Mouse (Mus musculus): Measurements from ENCODE around the gene Zdhhc19. TPM values are rescaled to one million over a fixed set of nuclear protein-coding genes. Genes with fewer than 3 reads are reported as not detected.
A peak's percentile ranks its signal among the peaks of the same experiment; 100 is the strongest.

Zdhhc19 gene
- total RNA-seq, 2 experiments from 2014 or later, result not detected

DNA sequence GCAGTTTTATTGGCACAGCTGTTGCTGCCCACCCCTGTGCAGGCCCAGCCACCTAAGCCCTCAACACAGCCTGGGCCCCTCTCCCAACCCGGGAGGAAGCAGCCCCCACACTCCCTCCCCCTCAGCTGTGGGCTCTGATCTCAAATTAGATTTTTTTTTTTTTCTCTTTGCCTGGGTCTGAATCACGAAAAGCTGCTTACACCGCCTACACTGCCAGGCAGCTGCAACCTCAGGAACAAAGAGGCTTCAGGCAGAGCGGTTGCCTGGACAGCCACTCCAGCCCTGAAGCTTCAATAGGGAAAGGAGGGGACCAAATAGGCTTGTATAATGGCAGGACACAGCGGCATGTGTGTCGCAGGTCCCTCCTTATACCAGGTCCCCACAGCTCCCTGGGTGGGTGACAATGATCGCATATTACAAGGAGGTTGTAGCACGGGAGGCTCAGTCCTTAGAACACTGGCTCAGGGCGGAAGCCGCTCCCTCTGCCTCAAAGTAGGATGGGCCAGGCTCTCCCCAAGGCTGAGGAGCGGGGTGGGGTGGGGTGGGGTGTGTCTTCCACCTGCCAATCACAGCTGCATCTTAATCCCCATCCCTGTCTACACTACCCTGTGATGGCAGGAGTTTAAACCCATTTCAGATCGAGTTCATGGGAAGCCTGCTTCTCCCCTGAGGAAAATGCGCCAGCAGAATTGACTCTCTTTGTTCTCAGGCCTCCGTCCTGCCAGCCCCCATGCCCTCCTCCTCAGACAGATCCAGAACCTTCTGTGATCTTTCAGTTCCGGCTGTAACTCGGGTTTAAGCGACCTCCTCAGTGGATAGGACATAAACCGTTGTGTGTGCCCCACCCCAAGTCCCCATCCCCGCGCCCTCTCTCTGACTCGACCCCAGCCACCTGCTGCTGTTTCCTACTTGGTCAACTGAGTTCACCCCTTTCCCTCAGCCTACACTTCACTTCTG is 20.2 kb downstream of the Zdhhc19 start:
- DNase-seq, result no peak

DNA sequence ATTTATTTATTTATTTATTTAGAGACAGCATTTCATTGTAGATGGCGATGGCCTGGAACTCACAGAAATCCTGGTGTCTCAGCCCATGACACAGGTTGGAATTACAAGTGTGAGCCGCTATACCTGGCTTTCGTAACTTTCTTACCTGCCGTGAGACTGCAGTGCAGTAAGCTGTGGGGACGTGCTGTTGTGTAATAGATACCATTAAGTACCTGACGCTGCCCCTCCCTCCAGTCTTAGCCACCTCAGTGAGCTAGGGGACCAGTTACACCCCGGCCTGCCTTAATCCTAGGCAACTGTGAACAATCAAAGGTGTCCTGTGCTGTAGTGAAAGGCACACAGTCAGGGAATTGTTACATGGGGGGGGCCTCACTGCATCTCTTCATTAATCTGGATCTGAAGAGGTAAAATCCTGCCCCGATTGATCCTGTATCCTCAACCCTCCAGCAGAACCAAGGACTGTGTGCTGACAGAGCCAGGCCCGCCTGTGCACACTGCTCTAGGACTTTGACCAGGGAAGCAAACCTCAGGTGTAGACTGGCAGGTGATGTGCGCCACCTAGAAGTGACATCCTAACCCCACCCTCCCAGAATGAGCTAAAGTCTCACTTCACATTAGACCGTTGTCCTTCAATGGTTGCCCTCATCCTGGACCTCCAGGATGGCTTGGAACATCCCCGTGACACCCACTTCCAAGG is 21.9 kb downstream of the Zdhhc19 start:
- no peak for DNase-seq

DNA sequence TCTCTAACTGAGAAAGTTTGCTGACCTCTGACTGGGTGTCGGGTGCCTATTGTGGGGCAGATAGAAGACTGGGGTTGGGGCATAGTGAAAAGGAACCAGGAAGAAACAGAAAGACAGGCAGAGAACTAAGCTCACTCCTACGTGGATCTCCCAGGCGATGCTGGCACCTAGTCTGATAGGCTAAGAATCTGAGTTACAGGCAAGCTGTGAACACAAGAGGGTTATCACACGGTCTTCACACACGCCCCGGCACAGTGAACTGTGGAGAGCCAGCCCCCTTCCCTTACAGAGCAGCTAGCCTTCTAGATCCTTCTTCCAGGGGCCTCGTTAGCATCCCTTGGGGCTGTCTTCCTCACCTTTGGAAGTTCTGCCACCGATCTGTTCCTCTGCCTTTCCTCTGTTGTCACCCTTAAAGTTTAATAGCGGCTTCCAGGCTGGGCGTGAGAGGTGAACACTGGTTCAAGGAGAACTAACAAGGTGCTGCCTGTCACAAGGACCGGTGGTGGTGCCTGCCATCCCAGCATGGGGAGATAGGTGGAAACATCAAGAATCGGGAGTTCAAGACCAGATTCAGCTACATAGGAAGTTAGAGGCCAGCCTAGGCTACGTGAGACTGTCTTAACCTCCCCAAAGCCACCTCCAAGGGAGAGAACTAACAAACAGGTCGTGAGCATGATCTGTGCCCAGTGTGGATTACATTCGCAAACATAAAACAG is 23.7 kb downstream of the Zdhhc19 start:
- no peak for DNase-seq

DNA sequence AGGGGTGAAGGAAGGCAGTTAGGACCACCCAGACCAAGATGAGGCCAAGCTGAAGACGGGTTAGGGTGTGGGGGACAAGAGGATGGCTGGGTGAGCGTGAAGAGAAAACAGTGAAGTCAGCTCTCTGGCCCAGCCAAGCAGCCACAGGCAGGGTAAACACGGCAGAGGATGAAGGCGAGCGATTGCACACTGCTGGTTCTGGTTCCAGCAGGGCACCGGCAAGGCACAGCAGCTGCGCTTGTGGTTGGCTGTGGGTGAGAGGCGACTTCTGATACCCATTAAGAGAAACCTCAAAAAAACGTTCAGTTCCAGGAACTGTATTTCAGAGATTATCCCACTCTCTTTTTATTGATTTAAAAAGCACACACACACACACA is 24.3 kb downstream of the Zdhhc19 start:
- no peak for DNase-seq

DNA sequence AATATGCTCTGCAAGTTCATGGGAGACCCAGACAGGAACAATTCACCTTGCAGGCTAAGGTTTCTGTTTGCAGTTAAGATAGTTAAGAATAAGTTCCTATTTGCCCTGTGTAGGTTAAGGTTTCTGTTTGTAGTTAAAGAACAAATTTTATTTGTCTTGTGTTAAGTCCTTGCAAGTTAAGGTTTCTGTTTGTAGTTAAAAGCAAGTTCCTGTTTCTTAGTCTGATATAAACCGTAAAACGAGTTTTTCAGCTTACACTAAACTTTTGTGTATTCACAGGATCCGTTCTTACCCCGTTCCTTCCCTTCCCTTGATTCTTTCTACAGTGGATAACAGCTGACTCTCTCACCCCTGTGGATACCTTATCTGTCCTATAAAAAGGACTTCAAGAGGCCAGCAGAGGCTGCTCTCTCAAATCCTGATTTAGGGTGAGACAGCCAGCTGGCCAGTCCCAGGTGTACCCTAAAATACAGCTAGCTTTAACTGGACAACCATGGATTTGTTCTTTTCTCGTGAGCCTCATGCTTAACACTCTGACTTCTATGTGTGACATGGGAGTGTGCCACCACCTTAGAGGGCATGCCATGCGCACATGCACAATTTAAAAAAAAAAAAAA is 26.6 kb downstream of the Zdhhc19 start:
- DNase-seq, result peak in 1 of 2 experiments; percentile 33

DNA sequence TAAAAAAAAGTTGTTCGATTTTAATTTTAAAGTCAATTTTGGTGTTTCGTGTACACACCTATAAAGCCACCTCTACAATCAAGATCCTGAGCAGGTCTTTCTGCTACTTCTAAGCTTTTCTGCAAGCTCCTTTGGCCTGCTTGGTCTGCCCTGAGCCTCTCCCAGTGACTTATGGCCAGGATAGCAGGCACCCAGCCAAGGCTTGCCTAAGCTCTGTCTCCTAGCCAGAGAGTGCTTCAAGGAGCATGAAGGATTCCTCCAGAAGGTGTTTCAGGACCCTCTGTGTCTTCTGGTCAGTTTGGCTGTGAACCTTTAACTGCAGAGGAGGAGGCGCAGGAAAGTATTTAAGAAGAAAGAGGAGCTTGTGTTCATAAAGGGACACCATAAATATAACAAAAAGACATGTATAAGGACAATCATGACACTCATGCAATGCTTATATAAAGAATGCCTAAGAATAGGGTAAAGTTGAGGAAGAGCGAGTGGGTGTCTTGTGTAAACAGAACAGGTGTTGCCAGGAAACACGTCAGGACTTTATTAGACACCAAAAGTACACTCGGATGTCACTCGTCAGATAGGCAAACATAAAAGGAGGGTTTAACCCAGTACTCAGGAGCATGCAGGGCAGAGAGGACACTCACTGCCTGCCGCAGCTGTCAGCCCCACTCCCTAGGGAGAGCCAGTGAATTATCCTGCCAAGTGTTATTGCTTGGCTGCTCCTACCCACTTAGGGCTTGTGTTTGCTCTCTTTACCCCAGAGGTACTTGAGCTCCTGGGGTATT is 27.6 kb downstream of the Zdhhc19 start:
- DNase-seq, result peak; percentile 69 to 75

DNA sequence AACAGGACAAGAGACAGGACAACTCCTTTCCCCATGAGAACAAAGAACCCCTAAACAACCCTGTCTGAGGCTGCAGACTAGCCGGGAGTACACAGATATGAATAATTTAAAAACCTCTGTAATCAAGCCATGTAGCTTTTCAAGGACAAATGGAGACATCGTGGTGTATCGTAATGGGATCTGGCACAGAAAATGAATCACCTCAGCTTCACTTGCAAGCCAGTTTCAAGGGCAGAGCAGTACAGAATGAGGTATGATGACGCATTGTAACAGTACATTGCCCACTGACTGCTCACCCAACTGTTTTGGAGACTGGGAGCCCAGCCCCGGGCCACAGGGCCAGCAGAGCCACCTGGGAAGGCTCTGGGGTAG is 28.2 kb downstream of the Zdhhc19 start:
- peak in 1 of 2 experiments; percentile 22 for DNase-seq

DNA sequence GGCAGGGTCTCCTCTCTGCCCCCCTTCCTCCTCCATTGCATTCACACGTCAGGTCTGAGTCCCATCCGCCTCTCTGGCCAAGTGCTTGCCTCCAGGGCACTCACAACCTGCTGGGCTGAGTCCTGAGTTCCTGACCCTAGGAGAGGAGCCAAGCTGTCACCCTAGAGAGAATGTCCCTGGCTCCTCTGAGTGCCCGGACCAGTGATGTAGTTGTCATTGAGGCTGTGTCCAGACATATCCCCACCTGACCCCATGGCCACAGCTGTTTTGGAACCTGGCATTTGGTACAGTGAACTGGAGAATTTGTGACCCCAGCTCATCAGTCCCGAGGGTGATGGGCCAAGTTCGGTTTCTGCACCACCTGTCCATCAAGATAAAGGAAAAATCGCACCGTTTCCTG is 30.8 kb downstream of the Zdhhc19 start:
- peak; percentile 43 to 74 for DNase-seq

DNA sequence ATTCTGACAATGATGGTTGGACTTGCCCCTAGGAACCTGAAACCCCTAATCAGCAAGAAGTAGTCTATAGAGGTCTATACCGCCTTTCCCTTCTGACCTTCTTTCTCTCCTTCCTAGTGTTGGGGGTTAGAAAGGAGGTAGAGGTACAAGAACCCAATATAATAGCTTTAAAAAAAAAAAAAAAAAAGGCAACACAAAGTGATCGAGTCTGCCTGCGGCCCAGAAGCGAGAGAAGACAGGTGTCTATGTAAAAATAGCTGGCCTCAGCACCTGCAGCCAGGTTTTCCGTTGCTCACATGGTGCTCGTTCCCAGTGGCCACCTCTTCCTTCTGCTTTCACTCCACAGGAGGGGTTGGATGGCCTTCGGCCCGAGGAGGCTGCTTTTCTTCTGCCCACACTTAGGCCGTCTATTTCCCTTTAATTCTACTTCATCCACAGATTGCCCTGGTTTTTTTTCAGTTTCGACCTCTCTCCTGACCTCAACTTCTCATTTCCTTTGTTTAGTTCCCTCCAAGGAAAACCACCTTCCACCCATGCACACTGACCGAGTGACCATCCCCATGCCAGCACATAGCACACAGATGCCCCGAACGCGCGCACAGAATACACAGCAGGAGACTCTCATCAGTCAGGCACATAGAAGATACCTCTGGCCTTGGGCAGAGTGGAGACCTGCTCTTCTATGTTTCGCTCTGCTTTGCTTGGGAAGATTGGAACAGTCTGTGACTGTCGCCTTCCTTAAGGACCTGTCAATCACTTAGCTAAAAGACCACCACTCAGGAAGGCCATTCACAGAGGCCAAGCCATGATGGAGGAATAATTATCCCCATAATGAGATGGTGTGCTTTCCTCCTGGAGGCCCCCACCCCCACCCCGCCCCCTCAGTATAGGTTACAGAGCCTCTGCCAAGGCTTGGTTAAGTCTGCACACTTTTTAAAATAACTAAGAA is 37.1 kb downstream of the Zdhhc19 start:
- DNase-seq, result no peak

DNA sequence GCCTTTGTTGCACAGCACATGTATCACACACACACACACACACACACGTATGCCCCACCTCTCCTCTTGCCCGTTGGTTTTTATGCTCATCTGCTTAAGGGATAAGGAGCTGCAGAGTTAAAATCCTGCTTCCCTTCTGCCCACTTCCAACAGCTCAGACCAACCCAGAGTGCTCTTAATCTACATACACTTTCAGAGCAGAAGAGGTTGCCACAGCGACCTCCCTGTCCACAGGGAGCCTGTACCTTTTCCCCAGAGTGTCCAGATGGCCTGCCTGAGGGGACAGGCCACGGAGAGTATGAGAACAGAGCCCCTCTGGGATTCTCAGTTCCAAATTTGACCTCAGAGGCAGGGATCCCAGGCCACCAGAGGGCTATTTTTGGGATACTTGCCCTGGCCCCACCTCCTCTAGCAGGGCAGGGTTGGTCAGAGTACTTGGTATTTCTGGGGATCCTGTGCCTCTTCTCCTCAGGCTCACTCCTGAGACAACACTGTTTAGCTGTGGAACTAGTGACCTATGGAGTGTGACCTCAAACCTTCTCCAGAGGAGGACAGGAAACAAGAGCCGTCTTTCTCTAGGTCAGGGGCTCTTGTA is 39.2 kb downstream of the Zdhhc19 start:
- DNase-seq, result peak; percentile 36 to 43

DNA sequence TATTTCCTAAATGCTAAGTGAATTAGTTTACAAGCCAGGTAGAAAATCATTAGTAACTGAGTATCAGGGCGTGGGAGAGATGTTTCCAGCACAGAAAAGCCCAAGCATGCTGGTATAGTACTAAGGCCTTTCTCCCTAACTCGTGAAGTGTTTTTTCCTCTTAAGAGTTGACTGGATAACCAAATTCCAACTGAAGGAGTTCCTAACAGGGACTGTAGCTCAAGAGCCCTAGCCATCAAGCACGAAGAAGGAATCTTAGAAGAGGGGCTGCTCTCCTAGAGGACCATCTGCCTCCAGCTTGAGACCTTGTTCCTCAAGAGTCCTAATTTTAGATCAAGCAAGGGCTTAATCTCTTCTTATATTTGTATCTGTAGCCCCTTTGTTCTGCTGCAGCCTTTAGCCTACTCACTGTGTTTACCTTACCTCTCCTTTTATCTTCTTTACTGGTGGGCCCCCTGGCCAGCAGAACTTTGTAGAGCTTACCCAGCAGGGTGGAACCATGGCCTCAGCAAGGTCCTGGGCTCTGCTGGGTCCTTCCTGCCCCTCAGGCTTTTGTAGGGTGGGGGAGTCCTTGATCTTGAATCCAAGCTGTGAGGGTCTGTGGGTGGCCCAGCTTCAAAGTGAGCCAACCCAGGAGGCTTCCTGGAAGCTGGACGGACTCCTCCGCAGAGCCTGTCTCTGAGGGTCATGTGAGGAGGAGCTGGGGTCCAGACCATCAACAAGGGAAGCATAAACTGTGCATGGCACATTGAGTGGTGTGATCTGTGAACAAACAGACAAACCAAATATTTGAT is 42.0 kb downstream of the Zdhhc19 start:
- no peak for DNase-seq

DNA sequence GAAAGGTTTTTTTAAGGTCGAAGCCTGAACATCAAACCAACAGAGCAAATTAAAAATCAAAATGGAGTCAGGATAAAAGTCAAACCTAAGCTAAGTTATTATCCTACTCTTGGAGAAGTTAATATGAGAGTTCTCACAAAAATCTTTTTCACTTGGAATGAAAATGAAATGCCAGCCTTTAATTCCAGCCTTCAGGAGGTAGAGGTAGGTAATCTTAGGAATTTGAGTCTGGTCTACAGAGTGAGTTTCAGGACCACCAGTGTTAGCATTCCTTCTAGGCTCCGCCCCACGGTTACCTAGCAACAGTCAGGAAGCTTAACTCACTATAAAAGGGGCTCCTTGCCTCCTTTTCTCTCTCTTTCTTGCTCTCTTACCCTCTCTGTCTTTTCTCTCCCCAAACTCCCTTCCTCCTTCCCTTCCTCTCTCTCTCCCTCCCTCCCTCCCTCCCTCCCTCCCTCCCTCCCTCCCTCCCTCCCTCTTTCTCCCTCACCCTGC is 42.7 kb downstream of the Zdhhc19 start:
- no peak for DNase-seq

DNA sequence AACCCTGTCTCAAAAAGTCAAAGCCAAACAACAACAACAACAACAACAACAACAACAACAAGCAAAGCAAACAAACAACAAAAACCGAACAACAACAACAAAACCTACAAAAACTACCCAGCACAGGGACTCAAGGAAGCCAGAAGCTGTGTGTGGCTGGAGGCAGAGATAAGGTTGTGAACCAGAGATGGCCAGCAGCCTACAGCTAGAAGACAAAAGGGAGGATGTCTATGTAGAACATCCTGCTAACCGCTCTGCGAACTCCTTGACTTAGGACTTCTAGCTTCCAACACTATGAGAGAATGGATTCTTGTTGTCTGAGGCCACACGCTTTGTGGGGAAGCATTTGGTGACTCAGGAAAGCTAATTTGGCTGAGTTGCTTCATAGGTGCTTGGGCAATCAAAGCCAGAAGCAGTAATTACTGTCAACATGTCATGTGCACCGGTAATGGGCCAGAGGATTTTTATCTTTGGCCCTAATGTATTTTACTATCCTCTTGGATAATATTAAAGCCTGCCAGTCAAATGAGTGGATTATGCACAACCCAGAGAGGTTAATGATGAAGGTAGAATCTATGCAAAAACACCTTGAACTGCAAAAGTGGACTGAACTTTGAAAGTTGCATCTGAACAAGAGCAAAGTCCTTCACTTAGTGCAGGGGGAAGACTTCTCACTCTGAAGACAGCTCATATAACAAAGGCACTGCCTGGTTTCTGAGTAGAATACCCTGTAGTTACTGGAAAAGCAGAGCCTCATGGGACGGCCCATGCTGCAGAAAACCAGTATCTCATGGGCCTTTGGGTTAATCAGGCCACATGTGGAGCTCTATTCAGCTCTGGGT is 45.5 kb downstream of the Zdhhc19 start:
- peak; percentile 21 to 23 for DNase-seq

DNA sequence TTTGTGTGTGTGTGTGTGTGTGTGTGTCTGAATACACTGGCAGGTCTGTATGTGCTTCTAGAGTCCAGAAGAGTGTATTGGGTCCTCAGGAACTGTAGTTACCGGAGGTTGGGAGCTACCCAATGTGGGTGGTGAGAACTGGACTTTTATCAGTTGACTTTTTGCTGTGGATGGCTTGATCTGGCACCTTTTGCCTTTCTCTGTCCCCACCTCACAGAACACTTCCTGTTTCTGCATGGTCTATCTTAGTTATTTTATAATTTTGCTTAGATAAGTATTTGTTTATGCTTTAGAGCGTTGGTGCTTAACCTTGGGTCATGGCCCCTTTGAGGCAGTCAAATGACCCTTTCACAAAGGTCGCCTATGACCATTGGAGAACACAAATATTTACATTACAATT is 47.4 kb downstream of the Zdhhc19 start:
- no peak for DNase-seq

DNA sequence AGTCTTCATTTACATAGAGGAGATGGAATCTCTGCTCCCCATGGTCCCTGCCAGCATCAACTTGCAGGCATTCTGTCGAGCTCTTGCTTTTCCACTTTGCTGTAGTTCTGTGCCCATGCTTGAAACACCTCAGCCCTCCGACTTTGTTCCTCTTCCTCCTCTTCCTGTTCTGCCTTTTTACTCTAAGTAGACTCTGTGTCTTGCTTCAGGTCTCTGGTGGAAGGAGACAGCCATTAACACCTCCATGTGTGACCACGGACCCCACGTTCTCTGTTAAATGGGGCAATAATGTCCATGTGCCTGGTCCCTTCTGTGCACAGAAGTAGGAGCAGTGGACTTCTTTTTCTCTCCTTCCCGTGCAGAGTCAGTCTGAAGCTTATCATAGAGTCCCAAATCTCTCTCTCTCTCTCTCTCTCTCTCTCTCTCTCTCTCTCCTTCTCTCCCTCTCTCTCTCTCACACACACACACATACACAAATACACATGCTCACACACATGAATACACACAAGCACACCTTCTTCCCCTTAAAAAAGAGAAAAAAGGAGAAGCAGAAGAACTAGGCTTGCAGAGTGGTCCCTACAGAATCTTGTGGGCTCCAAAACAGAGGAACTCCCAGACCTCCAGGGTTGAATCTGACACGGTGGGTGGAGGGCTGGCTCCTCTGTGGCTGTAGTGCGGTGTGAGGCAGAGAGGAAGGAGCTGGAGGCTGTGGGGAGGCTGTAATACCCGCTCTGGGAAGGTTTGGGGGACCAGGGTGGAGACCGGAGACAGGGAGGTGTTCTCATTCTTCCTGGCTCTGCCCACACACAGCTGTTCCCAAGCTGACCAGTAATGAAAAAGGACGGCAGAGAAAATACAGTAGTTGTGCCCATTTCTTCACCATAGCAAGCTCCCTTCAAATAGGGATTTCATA is 51.3 kb downstream of the Zdhhc19 start:
- DNase-seq, result no peak

DNA sequence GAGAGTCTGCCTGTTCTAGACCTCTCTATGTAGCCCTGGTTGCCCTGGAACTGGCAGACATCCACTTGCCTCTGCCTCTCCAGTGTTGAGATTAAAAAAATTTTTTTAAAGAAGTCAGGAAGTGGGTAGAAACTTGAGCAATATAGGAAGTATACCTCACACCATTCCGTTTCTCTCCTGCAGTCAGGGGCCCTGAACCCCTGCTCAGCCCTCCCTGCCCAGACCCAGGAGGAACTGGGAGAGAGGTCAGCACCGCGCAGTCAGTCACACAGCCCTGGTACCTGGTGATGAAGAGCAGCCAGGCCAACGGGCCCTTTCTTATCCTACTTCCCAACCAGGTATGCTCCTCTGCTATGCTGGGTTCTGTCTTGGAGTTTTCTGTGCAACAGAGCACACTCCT is 54.0 kb downstream of the Zdhhc19 start:
- no peak for DNase-seq

DNA sequence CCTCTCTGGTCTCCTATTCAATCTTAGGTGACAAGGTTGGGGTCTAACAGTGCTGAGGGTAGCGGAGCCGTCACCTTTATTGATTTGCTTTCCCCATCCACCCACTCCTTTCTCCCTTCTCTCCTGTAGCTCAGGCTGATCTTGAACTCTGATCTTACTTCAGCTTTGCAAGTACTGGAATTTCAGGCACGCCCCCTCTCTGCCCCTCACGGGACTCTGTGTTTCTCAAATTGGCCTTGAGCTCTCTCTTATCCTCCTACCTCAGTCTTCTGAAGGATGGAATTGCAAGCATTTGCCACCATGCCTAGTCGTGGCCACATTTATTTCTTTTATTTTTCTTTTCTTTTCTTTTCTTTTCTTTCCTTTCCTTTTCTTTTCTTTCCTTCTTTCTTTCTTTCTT is 54.4 kb downstream of the Zdhhc19 start:
- DNase-seq, result no peak

All from heart, adult 18-20 months (tissue).